Mouse (Mus musculus): ENCODE measurements around the gene Scarb2. TPM values are rescaled to one million over a fixed set of nuclear protein-coding genes. Genes with fewer than 3 reads are reported as not detected.

Scarb2 gene
- polyA plus RNA-seq, 1 experiment: 16.7 TPM

DNA sequence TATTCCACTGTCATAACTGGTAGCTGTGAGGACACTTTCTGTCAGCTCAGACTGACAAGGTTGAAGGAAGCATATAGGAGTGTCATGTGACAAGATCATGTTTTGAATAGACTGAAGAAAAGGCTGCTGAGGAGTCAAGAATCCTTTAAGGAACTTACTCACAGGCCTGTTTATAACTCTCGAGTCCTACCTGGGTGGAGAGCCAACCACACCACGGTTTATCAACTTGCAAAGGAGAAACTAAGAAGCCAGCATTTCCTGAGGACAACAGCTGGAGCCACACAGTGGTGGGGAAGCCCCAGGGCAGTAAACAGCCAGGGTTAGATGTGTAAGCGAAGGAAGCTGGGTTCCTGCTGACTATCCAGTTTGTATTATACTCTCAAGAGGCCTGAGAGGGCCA is 7.3 kb downstream of the Scarb2 start:
- no peak overlapping the region for H3K4me3 ChIP-seq (replicated peaks; ENCODE audit: control insufficient read depth, low read depth, low read length)
- 17% methylated on average over 3 of the region's 3 CpGs for WGBS
- peaks cover 2% of the 10 kb centered on the region; the same call in 1 of the 2 replicates for H3K4me1 ChIP-seq (ENCODE audit: control insufficient read depth, insufficient read depth, low read length)
- TF ChIP-seq CTCF (IDR thresholded peaks at IDR 0.05; ENCODE audit: control insufficient read depth, insufficient read depth, low read length) (no peak), POLR2A (IDR thresholded peaks at IDR 0.05; ENCODE audit: borderline replicate concordance, control insufficient read depth, low read depth, low read length) (no peak)
- H3K27ac ChIP-seq (ENCODE audit: control insufficient read depth, insufficient read depth, low read depth, low read length, poor library complexity): no peak overlapping the region

GRCm38 (mm10) chr5:92498661-92499060 is 8.0 kb downstream of the Scarb2 start:
- H3K27ac ChIP-seq (ENCODE audit: control insufficient read depth, insufficient read depth, low read depth, low read length, poor library complexity): no peak overlapping the region
- peaks cover 2% of the 10 kb centered on the region; the same call in 1 of the 2 replicates for H3K4me1 ChIP-seq (ENCODE audit: control insufficient read depth, insufficient read depth, low read length)
- WGBS: 59% methylated on average over 5 of the region's 5 CpGs
- TF ChIP-seq CTCF (IDR thresholded peaks at IDR 0.05; ENCODE audit: control insufficient read depth, insufficient read depth, low read length) (no peak), POLR2A (IDR thresholded peaks at IDR 0.05; ENCODE audit: borderline replicate concordance, control insufficient read depth, low read depth, low read length) (no peak)
- no peak overlapping the region for H3K4me3 ChIP-seq (replicated peaks; ENCODE audit: control insufficient read depth, low read depth, low read length)

- Histone ChIP-seq H3K4me1 (ENCODE audit: control insufficient read depth, insufficient read depth, low read length) (peaks cover 2% of the 10 kb centered on the region; the same call in 1 of the 2 replicates), H3K4me3 (replicated peaks; ENCODE audit: control insufficient read depth, low read depth, low read length) (no peak overlapping the region), H3K27ac (ENCODE audit: control insufficient read depth, insufficient read depth, low read depth, low read length, poor library complexity) (no peak overlapping the region)
- TF ChIP-seq CTCF (IDR thresholded peaks at IDR 0.05; ENCODE audit: control insufficient read depth, insufficient read depth, low read length) (no peak), POLR2A (IDR thresholded peaks at IDR 0.05; ENCODE audit: borderline replicate concordance, control insufficient read depth, low read depth, low read length) (no peak)
- 93% methylated on average over 3 of the region's 3 CpGs for WGBS
These were observed 8.4 kb downstream of the Scarb2 start for GRCm38 (mm10) chr5:92498225-92498624.

GRCm38 (mm10) chr5:92495771-92496409 is 10.7 kb downstream of the Scarb2 start:
- 67% methylated on average over 7 of the region's 7 CpGs for WGBS
- TF ChIP-seq CTCF (IDR thresholded peaks at IDR 0.05; ENCODE audit: control insufficient read depth, insufficient read depth, low read length): no peak
- TF ChIP-seq POLR2A (IDR thresholded peaks at IDR 0.05; ENCODE audit: borderline replicate concordance, control insufficient read depth, low read depth, low read length): no peak
- Histone ChIP-seq H3K4me1 (ENCODE audit: control insufficient read depth, insufficient read depth, low read length) (peaks cover 2% of the 10 kb centered on the region; the same call in 1 of the 2 replicates), H3K4me3 (replicated peaks; ENCODE audit: control insufficient read depth, low read depth, low read length) (no peak overlapping the region), H3K27ac (ENCODE audit: control insufficient read depth, insufficient read depth, low read depth, low read length, poor library complexity) (no peak overlapping the region)

DNA sequence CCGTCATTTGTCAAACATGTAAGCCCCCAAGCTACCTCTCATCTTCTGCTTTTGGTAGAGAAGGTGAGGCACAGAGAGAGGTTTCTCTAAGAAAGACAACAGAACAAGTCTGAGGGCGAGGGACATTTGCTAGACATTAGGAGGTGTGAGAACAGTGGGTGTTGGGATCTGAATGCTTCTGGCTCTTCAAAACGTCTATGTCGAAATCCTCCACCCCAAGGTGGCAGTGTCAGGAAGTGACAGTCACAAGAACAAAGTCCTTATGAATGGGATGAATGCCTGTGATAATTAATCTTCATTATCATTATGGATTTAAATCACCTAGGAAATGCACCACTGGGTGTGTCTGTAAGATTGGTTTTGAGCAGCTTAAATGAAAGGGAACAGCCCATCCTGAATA is 11.3 kb downstream of the Scarb2 start:
- WGBS: 25% methylated on average over 4 of the region's 4 CpGs
- no peak overlapping the region for H3K27ac ChIP-seq (ENCODE audit: control insufficient read depth, insufficient read depth, low read depth, low read length, poor library complexity)
- no peak overlapping the region for H3K4me3 ChIP-seq (replicated peaks; ENCODE audit: control insufficient read depth, low read depth, low read length)
- H3K4me1 ChIP-seq (ENCODE audit: control insufficient read depth, insufficient read depth, low read length): peaks cover 3% of the 10 kb centered on the region; the same call in 1 of the 2 replicates
- TF ChIP-seq CTCF (IDR thresholded peaks at IDR 0.05; ENCODE audit: control insufficient read depth, insufficient read depth, low read length): no peak
- TF ChIP-seq POLR2A (IDR thresholded peaks at IDR 0.05; ENCODE audit: borderline replicate concordance, control insufficient read depth, low read depth, low read length): no peak

- no peak for TF ChIP-seq POLR2A (IDR thresholded peaks at IDR 0.05; ENCODE audit: borderline replicate concordance, control insufficient read depth, low read depth, low read length)
- no peak for TF ChIP-seq CTCF (IDR thresholded peaks at IDR 0.05; ENCODE audit: control insufficient read depth, insufficient read depth, low read length)
- 80% methylated on average over 7 of the region's 7 CpGs for WGBS
- H3K27ac ChIP-seq (ENCODE audit: control insufficient read depth, insufficient read depth, low read depth, low read length, poor library complexity): no peak overlapping the region
- no peak overlapping the region for H3K4me3 ChIP-seq (replicated peaks; ENCODE audit: control insufficient read depth, low read depth, low read length)
- peaks cover 2% of the 10 kb centered on the region; the same call in 1 of the 2 replicates for H3K4me1 ChIP-seq (ENCODE audit: control insufficient read depth, insufficient read depth, low read length)
These were observed 13.2 kb downstream of the Scarb2 start for GRCm38 (mm10) chr5:92493423-92493822.

- 24% methylated on average over 4 of the region's 4 CpGs for WGBS
- H3K27ac ChIP-seq (ENCODE audit: control insufficient read depth, insufficient read depth, low read depth, low read length, poor library complexity): no peak overlapping the region
These were observed 15.9 kb downstream of the Scarb2 start for GRCm38 (mm10) chr5:92490779-92491178.

DNA sequence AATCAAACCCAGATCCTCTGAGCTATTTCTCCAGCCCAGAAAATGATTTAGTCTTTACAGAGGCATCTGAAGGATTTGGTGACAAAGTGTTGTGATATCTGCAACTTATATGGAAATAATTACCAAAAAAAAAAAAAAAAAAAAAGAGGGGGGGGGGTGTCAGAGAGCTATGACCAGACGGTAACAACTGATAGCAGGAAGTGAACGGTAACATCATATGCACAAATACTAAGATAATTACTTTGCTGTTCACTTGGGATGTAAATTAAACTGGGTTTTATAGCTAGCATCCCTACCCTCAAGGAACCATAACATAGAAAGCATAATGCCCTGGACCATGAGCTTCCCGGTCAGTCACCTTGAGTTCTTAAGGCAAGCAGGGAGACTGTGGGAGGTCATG is 16.3 kb downstream of the Scarb2 start:
- peaks cover 2% of the 10 kb centered on the region; the same call in 1 of the 2 replicates for H3K4me1 ChIP-seq (ENCODE audit: control insufficient read depth, insufficient read depth, low read length)
- no peak overlapping the region for H3K4me3 ChIP-seq (replicated peaks; ENCODE audit: control insufficient read depth, low read depth, low read length)
- no peak for TF ChIP-seq CTCF (IDR thresholded peaks at IDR 0.05; ENCODE audit: control insufficient read depth, insufficient read depth, low read length)
- TF ChIP-seq POLR2A (IDR thresholded peaks at IDR 0.05; ENCODE audit: borderline replicate concordance, control insufficient read depth, low read depth, low read length): no peak
- no peak overlapping the region for H3K27ac ChIP-seq (ENCODE audit: control insufficient read depth, insufficient read depth, low read depth, low read length, poor library complexity)
- WGBS: 58% methylated on average over 3 of the region's 3 CpGs

More at GRCm38 (mm10) chr5:92490779-92491178, 15.9 kb downstream of the Scarb2 start:
- H3K4me3 ChIP-seq (replicated peaks; ENCODE audit: control insufficient read depth, low read depth, low read length): no peak overlapping the region
- no peak for TF ChIP-seq CTCF (IDR thresholded peaks at IDR 0.05; ENCODE audit: control insufficient read depth, insufficient read depth, low read length)
- no peak for TF ChIP-seq POLR2A (IDR thresholded peaks at IDR 0.05; ENCODE audit: borderline replicate concordance, control insufficient read depth, low read depth, low read length)
- H3K4me1 ChIP-seq (ENCODE audit: control insufficient read depth, insufficient read depth, low read length): peaks cover 2% of the 10 kb centered on the region; the same call in 1 of the 2 replicates
